ENCODE assay signal across 8 mouse cellular contexts in the genomic region with DNA sequence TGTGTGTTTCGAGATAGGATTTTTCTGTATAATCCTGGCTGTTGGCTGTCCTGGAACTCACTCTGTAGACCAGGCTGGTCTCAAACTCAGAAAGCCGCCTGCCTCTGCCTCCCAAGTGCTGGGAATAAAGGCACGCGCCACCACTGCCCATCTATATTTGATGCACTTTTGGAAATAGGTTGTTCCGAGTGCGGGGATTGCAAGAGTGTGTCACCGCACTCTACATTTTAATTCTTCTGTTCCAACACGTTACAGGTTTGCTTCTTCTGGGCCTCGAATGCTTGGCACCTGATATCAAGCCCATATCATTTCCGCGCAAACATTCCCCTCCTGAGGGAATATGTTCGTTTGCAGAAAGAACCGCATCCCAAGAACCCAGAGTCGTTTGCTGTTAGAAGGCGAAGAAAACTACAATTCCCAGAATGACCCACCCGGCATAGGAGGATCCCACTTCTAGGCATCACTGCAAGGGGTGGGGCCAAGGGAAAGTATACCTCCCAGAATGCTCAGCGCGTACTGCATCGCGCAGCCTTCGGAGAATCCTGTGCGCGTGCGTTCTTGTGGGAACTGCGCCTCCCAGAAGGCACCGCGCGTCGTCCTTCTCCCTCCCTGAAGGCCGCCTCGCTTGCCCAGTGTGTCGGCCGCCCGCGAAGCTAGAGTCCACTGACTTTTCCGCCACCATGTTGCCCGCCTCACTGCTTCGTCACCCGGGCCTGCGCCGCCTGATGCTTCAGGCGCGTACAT. TPM values are rescaled to one million over a fixed set of nuclear protein-coding genes. Genes with fewer than 3 reads are reported as not detected.
A peak's percentile ranks its signal among the peaks of the same experiment; 100 is the strongest.
DNase-seq lines count a peak whose midpoint lies in the region; ATAC-seq and TF ChIP-seq lines count a peak whose summit lies in the region.

No protein-coding gene starts in this region.

- peaks cover 70% of the 10 kb centered on the region for H3K4me1 ChIP-seq in intestine, embryonic 16.5 days (ENCODE audit: control insufficient read depth, insufficient read depth, low read length)
- peaks cover 32% of the 10 kb centered on the region for H3K4me1 ChIP-seq in midbrain, embryonic 11.5 days (ENCODE audit: control insufficient read depth, insufficient read depth, low read length)
- H3K4me1 ChIP-seq in small intestine, adult 2 months (ENCODE audit: control insufficient read depth, insufficient read depth, insufficient read length, low read length): peaks cover 41% of the 10 kb centered on the region

- under 1% methylated on average over 43 of the region's 43 CpGs for WGBS in intestine, embryonic 16.5 days
- 2% methylated on average over 43 of the region's 43 CpGs for WGBS in midbrain, embryonic 11.5 days
- under 1% methylated on average over 43 of the region's 43 CpGs for WGBS in small intestine, adult 2 months

- peaks cover 7% of the 10 kb centered on the region; the same call in 1 of the 2 replicates for H3K27me3 ChIP-seq in intestine, embryonic 16.5 days (replicated peaks; ENCODE audit: control insufficient read depth, insufficient read depth, low read length)
- H3K27me3 ChIP-seq in midbrain, embryonic 11.5 days (ENCODE audit: control insufficient read depth, insufficient read depth, low read length): peaks cover 6% of the 10 kb centered on the region
- peaks cover 15% of the 10 kb centered on the region for H3K27me3 ChIP-seq in small intestine, adult 2 months (ENCODE audit: control insufficient read depth, insufficient read depth, low read length)

- peak overlapping the region; percentile 88 for H3K9ac ChIP-seq in intestine, embryonic 16.5 days (ENCODE audit: low read depth, low read length)
- H3K9ac ChIP-seq in midbrain, embryonic 11.5 days (ENCODE audit: low read length): peak overlapping the region; percentile 77

- intact Hi-C loops in left cerebral cortex, postnatal 4 days (cut with DNase I): no loop called here

- ATAC-seq in intestine, embryonic 16.5 days: peak; percentile 79
- ATAC-seq in midbrain, embryonic 11.5 days (ENCODE audit: low FRiP score): peak; percentile 82

- peak overlapping the region; percentile 87 for H3K4me2 ChIP-seq in intestine, embryonic 16.5 days (ENCODE audit: low read depth, low read length)
- H3K4me2 ChIP-seq in midbrain, embryonic 11.5 days: peak overlapping the region; percentile 81

- peaks cover 15% of the 10 kb centered on the region; the same call in 1 of the 2 replicates for H3K36me3 ChIP-seq in intestine, embryonic 16.5 days (ENCODE audit: control insufficient read depth, insufficient read depth, low read length)
- H3K36me3 ChIP-seq in midbrain, embryonic 11.5 days (ENCODE audit: control insufficient read depth, insufficient read depth, low read length): 0 out of 2 replicates have a peak, but pooled peaks cover 2% of the 10 kb centered on the region
- H3K36me3 ChIP-seq in small intestine, adult 2 months (ENCODE audit: control insufficient read depth, insufficient read depth, low read length): peaks cover 25% of the 10 kb centered on the region

- peak overlapping the region; percentile 67 for H3K4me3 ChIP-seq in intestine, embryonic 16.5 days (ENCODE audit: low read length)
- H3K4me3 ChIP-seq in midbrain, embryonic 11.5 days (ENCODE audit: low read depth, low read length): peak overlapping the region; percentile 64
- peak overlapping the region; percentile 86 for H3K4me3 ChIP-seq in small intestine, adult 2 months (ENCODE audit: low read depth, low read length)

- H3K27ac ChIP-seq in intestine, embryonic 16.5 days (ENCODE audit: low read length): peak overlapping the region; percentile 90
- peak overlapping the region; percentile 28; the same call in 1 of the 2 replicates for H3K27ac ChIP-seq in midbrain, embryonic 11.5 days (ENCODE audit: low read depth, low read length)
- H3K27ac ChIP-seq in small intestine, adult 2 months (ENCODE audit: insufficient read depth, low read depth, low read length): peak overlapping the region; percentile 96

- peak; percentile 95 for DNase-seq in ovary, adult 18-20 months (ENCODE audit: low spot score)
- DNase-seq in ovary, postnatal 14 days (ENCODE audit: low spot score): no peak
- peak; percentile 96 for DNase-seq in embryo, embryonic 9.5 days (ENCODE audit: extremely low spot score)
- DNase-seq in gastrocnemius, postnatal 4 days (ENCODE audit: low spot score in 2 of 2): peak; percentile 81 to 94
- DNase-seq in left cerebral cortex, postnatal 4 days: peak; percentile 96
- DNase-seq in midbrain, embryonic 11.5 days (ENCODE audit: low spot score, missing footprints): peak; percentile 99

- H3K9me3 ChIP-seq in intestine, embryonic 16.5 days (ENCODE audit: control insufficient read depth, low read length): no peaks in the 10 kb centered on the region
- no peaks in the 10 kb centered on the region for H3K9me3 ChIP-seq in midbrain, embryonic 11.5 days (ENCODE audit: control insufficient read depth, low read length)

- peak; percentile 67 for TF ChIP-seq POLR2A in small intestine, adult 2 months (IDR thresholded peaks at IDR 0.05; ENCODE audit: low read depth, low read length)

- no peak for TF ChIP-seq CTCF in small intestine, adult 2 months (IDR thresholded peaks at IDR 0.05; ENCODE audit: extremely low read depth, insufficient read length, insufficient replicate concordance, low read depth, low read length)

RNA-seq across cellular contexts. Expression of a gene that starts 1.3 kb away (rescaled TPM):
- total RNA-seq in gastrocnemius, postnatal 4 days (2021): 1 to 10 TPM; 2.2 to 2.7 TPM
- polyA plus RNA-seq in intestine, embryonic 16.5 days (2015; fragmentation: Nextera tagmentation; extraction: Ambion mirVana): 5.1 TPM in 2 replicates
- total RNA-seq in left cerebral cortex, postnatal 4 days (2021): 100 to 1,000 TPM; 299 to 316 TPM
- polyA plus RNA-seq in midbrain, embryonic 11.5 days (2014; fragmentation: Nextera tagmentation; extraction: Ambion mirVana): 11.1 and 11.8 TPM in 2 replicates
- 3.7 and 6.6 TPM in 2 replicates for polyA plus RNA-seq in small intestine, adult 2 months (2012; rRNA removed)

RNA-seq across cellular contexts. Expression of a gene that starts 3.5 kb away (rescaled TPM):
- total RNA-seq in gastrocnemius, postnatal 4 days (2021): 100 to 1,000 TPM; 522 to 564 TPM
- 846 and 854 TPM in 2 replicates for polyA plus RNA-seq in intestine, embryonic 16.5 days (2015; fragmentation: Nextera tagmentation; extraction: Ambion mirVana)
- 100 to 1,000 TPM; 247 to 270 TPM for total RNA-seq in left cerebral cortex, postnatal 4 days (2021)
- 329 and 355 TPM in 2 replicates for polyA plus RNA-seq in midbrain, embryonic 11.5 days (2014; fragmentation: Nextera tagmentation; extraction: Ambion mirVana)
- 2,309 and 4,813 TPM in 2 replicates for polyA plus RNA-seq in small intestine, adult 2 months (2012; rRNA removed)

RNA-seq across cellular contexts. Expression of a gene that starts 6.1 kb away (rescaled TPM):
- 10 to 100 TPM; 67.7 to 74.0 TPM for total RNA-seq in gastrocnemius, postnatal 4 days (2021)
- 8.8 and 10.3 TPM in 2 replicates for polyA plus RNA-seq in intestine, embryonic 16.5 days (2015; fragmentation: Nextera tagmentation; extraction: Ambion mirVana)
- 100 to 1,000 TPM; 158 to 163 TPM for total RNA-seq in left cerebral cortex, postnatal 4 days (2021)
- 66.0 and 71.3 TPM in 2 replicates for polyA plus RNA-seq in midbrain, embryonic 11.5 days (2014; fragmentation: Nextera tagmentation; extraction: Ambion mirVana)
- polyA plus RNA-seq in small intestine, adult 2 months (2012; rRNA removed): 151 and 372 TPM in 2 replicates

RNA-seq across cellular contexts. Expression of a gene that starts 23.8 kb away (rescaled TPM):
- total RNA-seq in gastrocnemius, postnatal 4 days (2021): 100 to 1,000 TPM; 107 to 153 TPM
- 53.2 and 62.6 TPM in 2 replicates for polyA plus RNA-seq in intestine, embryonic 16.5 days (2015; fragmentation: Nextera tagmentation; extraction: Ambion mirVana)
- total RNA-seq in left cerebral cortex, postnatal 4 days (2021): 100 to 1,000 TPM; 211 to 228 TPM
- 81.5 and 87.1 TPM in 2 replicates for polyA plus RNA-seq in midbrain, embryonic 11.5 days (2014; fragmentation: Nextera tagmentation; extraction: Ambion mirVana)
- 18.5 and 48.0 TPM in 2 replicates for polyA plus RNA-seq in small intestine, adult 2 months (2012; rRNA removed)

RNA-seq across cellular contexts. Expression of a gene that starts 26.4 kb away (rescaled TPM):
- total RNA-seq in gastrocnemius, postnatal 4 days (2021): 100 to 1,000 TPM; 116 to 125 TPM
- 13.8 and 15.7 TPM in 2 replicates for polyA plus RNA-seq in intestine, embryonic 16.5 days (2015; fragmentation: Nextera tagmentation; extraction: Ambion mirVana)
- total RNA-seq in left cerebral cortex, postnatal 4 days (2021): 100 to 1,000 TPM; 100 to 111 TPM
- 18.5 and 23.1 TPM in 2 replicates for polyA plus RNA-seq in midbrain, embryonic 11.5 days (2014; fragmentation: Nextera tagmentation; extraction: Ambion mirVana)
- polyA plus RNA-seq in small intestine, adult 2 months (2012; rRNA removed): 77.5 and 124 TPM in 2 replicates

Comparison
In these comparisons a context has a peak if more than half of its experiments do, and no peak if none do; other contexts are left out.
1. H3K27ac ChIP-seq: peak in every context shown above with its lines; median percentile 96 in small intestine, adult 2 months; 90 in intestine, embryonic 16.5 days; 28 in midbrain, embryonic 11.5 days.